ENCODE assay signal across 19 mouse cellular contexts in genomic region chrX:38504846-38505245, GRCm38 (mm10). TPM values are rescaled to one million over a fixed set of nuclear protein-coding genes. Genes with fewer than 3 reads are reported as not detected.
DNase-seq lines count a peak whose midpoint lies in the region.
"Had no signal": no experiment of that assay in that cellular context is flagged by ENCODE, and none has a peak within 500 bp of the region (broad histone marks: within the 10 kb centered on the region; RNA-seq: fewer than 3 reads in every experiment).

No protein-coding gene starts in this region.

- DNase-seq in 3T3-L1 (ENCODE audit: low read depth, low spot score) (peak; percentile 69), ES-CJ7 (ENCODE audit: low read depth, low spot score) (peak; percentile 16)
- peak; percentile 22 to 30 for DNase-seq in adrenal gland, adult 18-20 months (ENCODE audit: low spot score in 2 of 2)
- peak; percentile 77 to 78 for DNase-seq in adrenal gland, postnatal 36 days
- DNase-seq in frontal cortex, postnatal 36 days (ENCODE audit: low spot score in 2 of 2): no peak
- no peak for DNase-seq in cerebellum, adult 8-10 months
- DNase-seq in lung, postnatal 36 days: no peak
- DNase-seq: cerebellum, postnatal 14 days; forebrain, postnatal 0 days; gastrocnemius, postnatal 25 days; heart, adult 18-20 months; heart, postnatal 10 days; kidney, postnatal 36 days; liver, embryonic 13.5 days; lung, embryonic 14.5 days; retina, postnatal 1 day; right cerebral cortex, postnatal 25 days; spleen, adult 18-20 months; thymus, postnatal 25 days had no signal

RNA-seq across cellular contexts. Expression of gene Lamp2, which starts 48.6 kb away (rescaled TPM):
- total RNA-seq in adrenal gland, adult 18-20 months (2021): 100 to 1,000 TPM; 213 to 242 TPM
- total RNA-seq in adrenal gland, postnatal 36 days (2021): 100 to 1,000 TPM; 259 to 268 TPM

Comparison
In these comparisons a context has a peak if more than half of its experiments do, and no peak if none do; other contexts are left out.
1. DNase-seq: peak in 3T3-L1 (single experiment), ES-CJ7 (single experiment), adrenal gland, adult 18-20 months (2 of 2) and adrenal gland, postnatal 36 days (2 of 2); none in frontal cortex, postnatal 36 days (0 of 2), cerebellum, adult 8-10 months (single experiment) and lung, postnatal 36 days (single experiment).